Mouse (Mus musculus): ENCODE measurements at regions not wholly inside any gene's neighbourhood (a gene's known extent, or its start where the extent isn't known, plus 50 kb on each side); places are given as distances from the start of the nearest gene placed in this dataset.
"Not testable (repeated sequence)": the region's sequence is repeated elsewhere in the genome, so short reads cannot be mapped to it uniquely, and the experiment has no call there.

GRCm38 (mm10) chr12:40898414-40899027 lies 125.4 kb upstream of the Immp2l start:
- DNase-seq (ENCODE audit: low spot score in 2 of 2), result no peak

- DNase-seq (ENCODE audit: low spot score in 2 of 2), result no peak
Observed at GRCm38 (mm10) chr12:40905650-40906338, 118.1 kb upstream of the Immp2l start.

- DNase-seq (ENCODE audit: low spot score in 2 of 2), result no peak
Observed at GRCm38 (mm10) chr12:40906807-40907206, 117.1 kb upstream of the Immp2l start.

GRCm38 (mm10) chr12:40908809-40909795 lies 114.8 kb upstream of the Immp2l start:
- DNase-seq (ENCODE audit: low spot score in 2 of 2), result peak in 1 of 2 experiments; percentile 6

- DNase-seq (ENCODE audit: low spot score in 2 of 2), result no peak
Observed at GRCm38 (mm10) chr12:40917486-40917885, 106.4 kb upstream of the Immp2l start.

GRCm38 (mm10) chr12:40921988-40922387 lies 101.9 kb upstream of the Immp2l start:
- no peak for DNase-seq (ENCODE audit: low spot score in 2 of 2)

GRCm38 (mm10) chr12:40926681-40927080 lies 97.2 kb upstream of the Immp2l start:
- DNase-seq (ENCODE audit: low spot score in 2 of 2), result no peak

GRCm38 (mm10) chr12:40929409-40929808 lies 94.5 kb upstream of the Immp2l start:
- DNase-seq (ENCODE audit: low spot score in 2 of 2), result not testable (repeated sequence)

GRCm38 (mm10) chr12:40935098-40935759 lies 88.7 kb upstream of the Immp2l start:
- DNase-seq (ENCODE audit: low spot score in 2 of 2), result no peak

GRCm38 (mm10) chr12:40937037-40937436 lies 86.9 kb upstream of the Immp2l start:
- DNase-seq (ENCODE audit: low spot score in 2 of 2), result no peak

GRCm38 (mm10) chr12:40946888-40947287 lies 77.0 kb upstream of the Immp2l start:
- DNase-seq (ENCODE audit: low spot score in 2 of 2), result no peak

- DNase-seq (ENCODE audit: low spot score in 2 of 2), result no peak
Observed at GRCm38 (mm10) chr12:40949580-40949979, 74.3 kb upstream of the Immp2l start.

- no peak for DNase-seq (ENCODE audit: low spot score in 2 of 2)
Observed at GRCm38 (mm10) chr12:40958536-40958935, 65.4 kb upstream of the Immp2l start.

GRCm38 (mm10) chr12:40964996-40965395 lies 58.9 kb upstream of the Immp2l start:
- DNase-seq (ENCODE audit: low spot score in 2 of 2), result no peak

GRCm38 (mm10) chr12:40966308-40966707 lies 57.6 kb upstream of the Immp2l start:
- DNase-seq (ENCODE audit: low spot score in 2 of 2), result no peak

- not testable (repeated sequence) for DNase-seq (ENCODE audit: low spot score in 2 of 2)
Observed at GRCm38 (mm10) chr12:40966723-40967122, 57.2 kb upstream of the Immp2l start.

GRCm38 (mm10) chr12:40972844-40973243 lies 51.0 kb upstream of the Immp2l start:
- no peak for DNase-seq (ENCODE audit: low spot score in 2 of 2)
